Mouse (Mus musculus): ENCODE results near the gene B4galt5. TPM values are rescaled to one million over a fixed set of nuclear protein-coding genes. Genes with fewer than 3 reads are reported as not detected.

B4galt5 gene
- polyA plus RNA-seq, 1 experiment from 2014 or later = 4.5 TPM

- H3K4me1 ChIP-seq (replicated peaks; ENCODE audit: control insufficient read depth, insufficient read depth) = no peaks in the 10 kb centered on the region
- H3K4me3 ChIP-seq (ENCODE audit: low read depth, low read length) = peak overlapping the region; percentile 12; the same call in 1 of the 2 replicates
- no peaks in the 10 kb centered on the region for H3K9me3 ChIP-seq (ENCODE audit: control insufficient read depth, low read length)
- no peak for ATAC-seq (ENCODE audit: low FRiP score, low TSS enrichment)
- H3K9ac ChIP-seq (ENCODE audit: low read length) = no peak overlapping the region
- H3K4me2 ChIP-seq (replicated peaks; ENCODE audit: low read depth) = peak overlapping the region; percentile 34; the same call in 1 of the 2 replicates
- peak overlapping the region; percentile 56; the same call in 1 of the 2 replicates for H3K27ac ChIP-seq (replicated peaks)
- no peak for TF ChIP-seq CTCF (IDR thresholded peaks at IDR 0.05; ENCODE audit: low read depth)
- TF ChIP-seq EP300 (optimal IDR thresholded peaks at IDR 0.05) = no peak
- 39% methylated on average over 12 of the region's 12 CpGs for WGBS
- no peaks in the 10 kb centered on the region for H3K27me3 ChIP-seq (ENCODE audit: control insufficient read depth, insufficient read depth, low read length)
- DNase-seq (ENCODE audit: low spot score) = no peak
- H3K36me3 ChIP-seq (ENCODE audit: control insufficient read depth, insufficient read depth, low read length) = peaks cover 11% of the 10 kb centered on the region
Measured at GRCm38 (mm10) chr2:167307716-167308115, 41.3 kb downstream of the B4galt5 start.

- peak overlapping the region; percentile 34; the same call in 1 of the 2 replicates for H3K4me2 ChIP-seq (replicated peaks; ENCODE audit: low read depth)
- H3K4me3 ChIP-seq (ENCODE audit: low read depth, low read length) = no peak overlapping the region
- WGBS = 74% methylated on average over 15 of the region's 15 CpGs
- ATAC-seq (ENCODE audit: low FRiP score, low TSS enrichment) (peak; percentile 48; the same call in 1 of the 2 replicates), DNase-seq (ENCODE audit: low spot score) (no peak)
- peaks cover 11% of the 10 kb centered on the region for H3K36me3 ChIP-seq (ENCODE audit: control insufficient read depth, insufficient read depth, low read length)
- no peaks in the 10 kb centered on the region for H3K27me3 ChIP-seq (ENCODE audit: control insufficient read depth, insufficient read depth, low read length)
- no peaks in the 10 kb centered on the region for H3K9me3 ChIP-seq (ENCODE audit: control insufficient read depth, low read length)
- TF ChIP-seq CTCF (IDR thresholded peaks at IDR 0.05; ENCODE audit: low read depth) (no peak), EP300 (optimal IDR thresholded peaks at IDR 0.05) (no peak)
- H3K9ac ChIP-seq (ENCODE audit: low read length) = no peak overlapping the region
- H3K4me1 ChIP-seq (replicated peaks; ENCODE audit: control insufficient read depth, insufficient read depth) = no peaks in the 10 kb centered on the region
- no peak overlapping the region; the same call in 1 of the 2 replicates for H3K27ac ChIP-seq (replicated peaks)
Measured at GRCm38 (mm10) chr2:167306626-167307541, 42.1 kb downstream of the B4galt5 start.

GRCm38 (mm10) chr2:167306273-167306594 is 42.7 kb downstream of the B4galt5 start:
- no peaks in the 10 kb centered on the region for H3K4me1 ChIP-seq (replicated peaks; ENCODE audit: control insufficient read depth, insufficient read depth)
- 74% methylated on average over 4 of the region's 4 CpGs for WGBS
- H3K4me2 ChIP-seq (replicated peaks; ENCODE audit: low read depth) = no peak overlapping the region
- no peak overlapping the region for H3K9ac ChIP-seq (ENCODE audit: low read length)
- DNase-seq (ENCODE audit: low spot score) (no peak), ATAC-seq (ENCODE audit: low FRiP score, low TSS enrichment) (no peak)
- H3K27me3 ChIP-seq (ENCODE audit: control insufficient read depth, insufficient read depth, low read length) = no peaks in the 10 kb centered on the region
- no peak overlapping the region for H3K4me3 ChIP-seq (ENCODE audit: low read depth, low read length)
- H3K9me3 ChIP-seq (ENCODE audit: control insufficient read depth, low read length) = no peaks in the 10 kb centered on the region
- no peak for TF ChIP-seq CTCF (IDR thresholded peaks at IDR 0.05; ENCODE audit: low read depth)
- no peak for TF ChIP-seq EP300 (optimal IDR thresholded peaks at IDR 0.05)
- no peak overlapping the region for H3K27ac ChIP-seq (replicated peaks)
- peaks cover 8% of the 10 kb centered on the region; the same call in 1 of the 2 replicates for H3K36me3 ChIP-seq (ENCODE audit: control insufficient read depth, insufficient read depth, low read length)

- Histone ChIP-seq H3K9ac (ENCODE audit: low read length) (no peak overlapping the region), H3K36me3 (ENCODE audit: control insufficient read depth, insufficient read depth, low read length) (peaks cover 8% of the 10 kb centered on the region; the same call in 1 of the 2 replicates), H3K4me1 (replicated peaks; ENCODE audit: control insufficient read depth, insufficient read depth) (no peaks in the 10 kb centered on the region), H3K4me3 (ENCODE audit: low read depth, low read length) (no peak overlapping the region), H3K9me3 (ENCODE audit: control insufficient read depth, low read length) (no peaks in the 10 kb centered on the region), H3K27me3 (ENCODE audit: control insufficient read depth, insufficient read depth, low read length) (no peaks in the 10 kb centered on the region), H3K27ac (replicated peaks) (no peak overlapping the region), H3K4me2 (replicated peaks; ENCODE audit: low read depth) (no peak overlapping the region)
- WGBS = 94% methylated on average over 12 of the region's 13 CpGs
- TF ChIP-seq CTCF (IDR thresholded peaks at IDR 0.05; ENCODE audit: low read depth) = no peak
- TF ChIP-seq EP300 (optimal IDR thresholded peaks at IDR 0.05) = no peak
- ATAC-seq (ENCODE audit: low FRiP score, low TSS enrichment) (no peak), DNase-seq (ENCODE audit: low spot score) (no peak)
Measured at GRCm38 (mm10) chr2:167305382-167306272, 43.4 kb downstream of the B4galt5 start.

- WGBS = 85% methylated on average over 16 of the region's 16 CpGs
- no peak for ATAC-seq (ENCODE audit: low FRiP score, low TSS enrichment)
Measured at GRCm38 (mm10) chr2:167304651-167305381, 44.2 kb downstream of the B4galt5 start.

More at GRCm38 (mm10) chr2:167304651-167305381, 44.2 kb downstream of the B4galt5 start:
- no peak overlapping the region for H3K4me2 ChIP-seq (replicated peaks; ENCODE audit: low read depth)
- no peaks in the 10 kb centered on the region for H3K27me3 ChIP-seq (ENCODE audit: control insufficient read depth, insufficient read depth, low read length)
- no peak overlapping the region for H3K4me3 ChIP-seq (ENCODE audit: low read depth, low read length)
- no peak for DNase-seq (ENCODE audit: low spot score)
- H3K9ac ChIP-seq (ENCODE audit: low read length) = no peak overlapping the region
- H3K36me3 ChIP-seq (ENCODE audit: control insufficient read depth, insufficient read depth, low read length) = peaks cover 8% of the 10 kb centered on the region; the same call in 1 of the 2 replicates
- H3K9me3 ChIP-seq (ENCODE audit: control insufficient read depth, low read length) = no peaks in the 10 kb centered on the region
- no peaks in the 10 kb centered on the region; the same call in 1 of the 2 replicates for H3K4me1 ChIP-seq (replicated peaks; ENCODE audit: control insufficient read depth, insufficient read depth)
- TF ChIP-seq CTCF (IDR thresholded peaks at IDR 0.05; ENCODE audit: low read depth) (no peak), EP300 (optimal IDR thresholded peaks at IDR 0.05) (no peak)
- H3K27ac ChIP-seq (replicated peaks) = no peak overlapping the region

All from stomach, postnatal 0 days (tissue).